Mouse (Mus musculus) liver, embryonic 14.5 days (tissue): ENCODE data around the gene Selenon.
A peak's percentile ranks its signal among the peaks of the same experiment; 100 is the strongest.

ENCODE experiments used
- CTCF ChIP-seq: IDR thresholded peaks from 2 replicates; pipeline ENCODE4 v1.5.1; 2016; ENCODE audit warnings: antibody characterized with exemption, low read depth, control low read depth
- EP300 ChIP-seq: IDR thresholded peaks from 2 replicates; pipeline ENCODE4 v1.6.1; 2016; ENCODE audit warnings: antibody characterized with exemption, low read depth

GRCm38 (mm10) chr4:134496595-134497210 is 55.3 kb downstream of the Selenon start, which contains the start of gene Paqr7:
- TF ChIP-seq CTCF = 0 out of 2 replicates have a peak, but pooled peaks have one; percentile 19
- 0 out of 2 replicates have a peak, but pooled peaks have one; percentile 28 for TF ChIP-seq EP300
